29 mouse cellular contexts compared by ENCODE assay signal in the genomic region with DNA sequence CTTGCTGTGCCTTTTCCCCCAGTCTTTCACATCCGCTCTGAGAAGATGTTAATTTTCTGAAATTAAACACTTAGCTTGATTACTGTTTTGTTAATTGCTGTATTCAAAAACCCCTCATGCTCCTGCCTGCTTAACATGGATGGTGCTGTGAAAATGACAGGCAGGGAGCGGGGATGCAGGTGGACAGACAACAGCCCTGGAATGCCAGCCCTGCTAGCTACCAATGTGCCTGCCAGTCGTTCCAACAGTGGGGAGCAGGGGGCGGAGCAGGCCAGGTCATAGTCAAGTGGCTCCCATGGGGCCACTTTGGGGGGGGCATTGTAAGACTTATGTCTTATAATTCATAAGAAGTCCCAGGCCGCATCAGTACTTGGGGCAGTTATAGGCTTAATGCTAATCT.
DNase-seq lines count a peak whose midpoint lies in the region; ATAC-seq and TF ChIP-seq lines count a peak whose summit lies in the region.
"Had no signal": no experiment of that assay in that cellular context is flagged by ENCODE, and none has a peak within 500 bp of the region (broad histone marks: within the 10 kb centered on the region; RNA-seq: fewer than 3 reads in every experiment).

No protein-coding gene starts in this region.

- no peak overlapping the region for H3K4me3 ChIP-seq in forebrain, embryonic 15.5 days
- H3K4me3 ChIP-seq in forebrain, embryonic 12.5 days (replicated peaks), result no peak overlapping the region
- no peak overlapping the region for H3K4me3 ChIP-seq in midbrain, embryonic 11.5 days (ENCODE audit: low read depth, low read length)
- H3K4me3 ChIP-seq in midbrain, embryonic 10.5 days, result no peak overlapping the region
- H3K4me3 ChIP-seq in forebrain, embryonic 16.5 days (replicated peaks; ENCODE audit: low read length), result no peak overlapping the region
- H3K4me3 ChIP-seq: embryonic facial prominence, embryonic 10.5 days; embryonic facial prominence, embryonic 13.5 days; erythroblast, embryonic 14.5 days; gastrocnemius, adult 2 months; heart, adult 2 months; heart, embryonic 10.5 days; heart, embryonic 13.5 days; hindbrain, embryonic 12.5 days had no signal

- no peak for TF ChIP-seq POLR2A in brain, embryonic 14.5 days (IDR thresholded peaks at IDR 0.05; ENCODE audit: borderline replicate concordance, extremely low read depth, insufficient read depth, insufficient read length, poor library complexity, severe bottlenecking)

- 0 out of 2 replicates have a peak overlapping the region, but pooled peaks have one; percentile 11 for H3K27ac ChIP-seq in forebrain, embryonic 15.5 days (replicated peaks)
- H3K27ac ChIP-seq in forebrain, embryonic 12.5 days, result no peak overlapping the region
- no peak overlapping the region for H3K27ac ChIP-seq in midbrain, embryonic 11.5 days (ENCODE audit: low read depth, low read length)
- H3K27ac ChIP-seq in midbrain, embryonic 10.5 days (replicated peaks), result no peak overlapping the region
- no peak overlapping the region for H3K27ac ChIP-seq in forebrain, embryonic 16.5 days (ENCODE audit: low read length)
- H3K27ac ChIP-seq: embryonic facial prominence, embryonic 10.5 days; embryonic facial prominence, embryonic 13.5 days; gastrocnemius, adult 2 months; heart, adult 2 months; heart, embryonic 10.5 days; heart, embryonic 13.5 days; hindbrain, embryonic 12.5 days; hindbrain, postnatal 0 days had no signal

- no peak overlapping the region for H3K9ac ChIP-seq in forebrain, embryonic 15.5 days (replicated peaks)
- H3K9ac ChIP-seq in forebrain, embryonic 12.5 days, result no peak overlapping the region
- H3K9ac ChIP-seq in midbrain, embryonic 11.5 days (ENCODE audit: low read length), result no peak overlapping the region; the same call in 1 of the 2 replicates
- no peak overlapping the region for H3K9ac ChIP-seq in forebrain, embryonic 16.5 days (replicated peaks; ENCODE audit: low read depth, low read length)
- H3K9ac ChIP-seq: embryonic facial prominence, embryonic 13.5 days; heart, embryonic 13.5 days; hindbrain, embryonic 12.5 days had no signal

- ATAC-seq in forebrain, embryonic 15.5 days (replicated peaks), result peak; percentile 51; the same call in 1 of the 2 replicates
- no peak for ATAC-seq in forebrain, embryonic 12.5 days (ENCODE audit: low FRiP score)
- ATAC-seq in midbrain, embryonic 11.5 days (ENCODE audit: low FRiP score), result no peak
- peak; percentile 62; the same call in 1 of the 2 replicates for ATAC-seq in forebrain, embryonic 16.5 days
- ATAC-seq: CD4-positive, CD25-positive, alpha-beta regulatory T cell, adult 4 months; hindbrain, postnatal 0 days; inflammation-experienced regulatory T-cells, adult 6 months; intestine, embryonic 16.5 days had no signal

- H3K4me2 ChIP-seq in forebrain, embryonic 15.5 days (replicated peaks), result no peak overlapping the region
- no peak overlapping the region for H3K4me2 ChIP-seq in forebrain, embryonic 12.5 days
- H3K4me2 ChIP-seq in midbrain, embryonic 11.5 days, result no peak overlapping the region
- H3K4me2 ChIP-seq in forebrain, embryonic 16.5 days (ENCODE audit: low read length), result no peak overlapping the region
- H3K4me2 ChIP-seq: embryonic facial prominence, embryonic 13.5 days; heart, embryonic 13.5 days; hindbrain, embryonic 12.5 days had no signal

- WGBS in forebrain, embryonic 15.5 days, result 56% methylated on average over 5 of the region's 5 CpGs
- WGBS in forebrain, embryonic 12.5 days, result 66% methylated on average over 5 of the region's 5 CpGs
- 86% methylated on average over 5 of the region's 5 CpGs for WGBS in midbrain, embryonic 11.5 days
- WGBS in midbrain, embryonic 10.5 days, result 81% methylated on average over 5 of the region's 5 CpGs
- 56% methylated on average over 5 of the region's 5 CpGs for WGBS in forebrain, embryonic 16.5 days

- H3K27me3 ChIP-seq in forebrain, embryonic 15.5 days, result no peaks in the 10 kb centered on the region
- H3K27me3 ChIP-seq in forebrain, embryonic 12.5 days, result peaks cover 10% of the 10 kb centered on the region; the same call in 1 of the 2 replicates
- no peaks in the 10 kb centered on the region for H3K27me3 ChIP-seq in midbrain, embryonic 11.5 days (ENCODE audit: control insufficient read depth, insufficient read depth, low read length)
- H3K27me3 ChIP-seq in midbrain, embryonic 10.5 days (ENCODE audit: low read depth, poor library complexity, severe bottlenecking), result no peaks in the 10 kb centered on the region
- H3K27me3 ChIP-seq in forebrain, embryonic 16.5 days (replicated peaks; ENCODE audit: control insufficient read depth, insufficient read depth, low read length), result no peaks in the 10 kb centered on the region
- H3K27me3 ChIP-seq: embryonic facial prominence, embryonic 13.5 days; hindbrain, embryonic 12.5 days had no signal

- no peaks in the 10 kb centered on the region for H3K9me3 ChIP-seq in forebrain, embryonic 15.5 days
- no peaks in the 10 kb centered on the region for H3K9me3 ChIP-seq in forebrain, embryonic 12.5 days
- H3K9me3 ChIP-seq in midbrain, embryonic 11.5 days (ENCODE audit: control insufficient read depth, low read length), result no peaks in the 10 kb centered on the region
- H3K9me3 ChIP-seq in midbrain, embryonic 10.5 days (replicated peaks), result no peaks in the 10 kb centered on the region
- H3K9me3 ChIP-seq in forebrain, embryonic 16.5 days (ENCODE audit: control insufficient read depth, low read length), result no peaks in the 10 kb centered on the region
- H3K9me3 ChIP-seq: embryonic facial prominence, embryonic 10.5 days; embryonic facial prominence, embryonic 13.5 days; heart, embryonic 10.5 days; heart, embryonic 13.5 days; hindbrain, embryonic 12.5 days had no signal

- H3K4me1 ChIP-seq in forebrain, embryonic 15.5 days, result peaks cover 17% of the 10 kb centered on the region
- peaks cover 22% of the 10 kb centered on the region for H3K4me1 ChIP-seq in forebrain, embryonic 12.5 days
- H3K4me1 ChIP-seq in midbrain, embryonic 11.5 days (ENCODE audit: control insufficient read depth, insufficient read depth, low read length), result no peaks in the 10 kb centered on the region
- H3K4me1 ChIP-seq in midbrain, embryonic 10.5 days, result peaks cover 14% of the 10 kb centered on the region
- peaks cover 19% of the 10 kb centered on the region for H3K4me1 ChIP-seq in forebrain, embryonic 16.5 days (replicated peaks; ENCODE audit: control insufficient read depth, insufficient read depth, low read length)
- H3K4me1 ChIP-seq: embryonic facial prominence, embryonic 13.5 days; heart, embryonic 13.5 days had no signal

- no peak for TF ChIP-seq CTCF in brain, embryonic 14.5 days (IDR thresholded peaks at IDR 0.05; ENCODE audit: borderline replicate concordance, extremely low read depth, insufficient read depth, insufficient read length)

- DNase-seq in midbrain, embryonic 11.5 days (ENCODE audit: low spot score, missing footprints), result peak; percentile 35
- no peak for DNase-seq in midbrain, embryonic 10.5 days (ENCODE audit: low spot score)
- peak; percentile 69 for DNase-seq in brain, embryonic 14.5 days (ENCODE audit: low read depth)
- no peak for DNase-seq in gastrocnemius, postnatal 25 days
- DNase-seq in adrenal gland, postnatal 25 days, result no peak
- DNase-seq: adrenal gland, adult 8-10 months; adrenal gland, postnatal 36 days; cerebellum, adult 11-12 months; cerebellum, adult 8-10 months; cerebellum, postnatal 10 days; cerebellum, postnatal 36 days; embryo, embryonic 11 days; gastrocnemius, adult 2 months; gastrocnemius, postnatal 14 days; heart, adult 2 months; kidney, adult 18-20 months had no signal

- no peaks in the 10 kb centered on the region for H3K36me3 ChIP-seq in forebrain, embryonic 15.5 days
- no peaks in the 10 kb centered on the region for H3K36me3 ChIP-seq in forebrain, embryonic 12.5 days (replicated peaks)
- H3K36me3 ChIP-seq in midbrain, embryonic 11.5 days (ENCODE audit: control insufficient read depth, insufficient read depth, low read length), result no peaks in the 10 kb centered on the region
- H3K36me3 ChIP-seq in midbrain, embryonic 10.5 days, result no peaks in the 10 kb centered on the region
- H3K36me3 ChIP-seq in forebrain, embryonic 16.5 days (ENCODE audit: control insufficient read depth, insufficient read depth), result no peaks in the 10 kb centered on the region
- H3K36me3 ChIP-seq: embryonic facial prominence, embryonic 10.5 days; embryonic facial prominence, embryonic 13.5 days; heart, embryonic 10.5 days; heart, embryonic 13.5 days; hindbrain, embryonic 12.5 days had no signal

Comparison
In these comparisons a context has a peak if more than half of its experiments do, and no peak if none do; other contexts are left out.
1. ATAC-seq: peak in forebrain, embryonic 15.5 days (single experiment) and forebrain, embryonic 16.5 days (single experiment); none in forebrain, embryonic 12.5 days (single experiment) and midbrain, embryonic 11.5 days (single experiment).
2. DNase-seq: peak in midbrain, embryonic 11.5 days (single experiment) and brain, embryonic 14.5 days (single experiment); none in midbrain, embryonic 10.5 days (single experiment), gastrocnemius, postnatal 25 days (single experiment) and adrenal gland, postnatal 25 days (single experiment).